In the genomic region with DNA sequence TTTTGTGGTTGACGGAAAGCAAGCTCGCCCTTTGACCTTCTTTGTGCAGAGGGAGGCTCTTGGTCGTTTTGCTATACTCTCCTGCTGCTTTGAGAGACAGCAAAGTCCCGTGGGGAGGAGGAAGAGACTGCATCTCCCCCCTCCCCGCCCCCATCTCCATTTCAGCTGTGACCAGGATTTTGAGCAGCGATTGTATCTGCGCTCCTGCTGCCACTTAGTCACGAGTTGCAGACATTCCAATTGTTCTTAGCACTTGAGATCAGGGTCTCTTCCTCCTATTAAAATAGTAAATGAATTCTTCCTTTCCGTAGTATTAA, we compare ENCODE assay signal across 8 mouse cellular contexts. TPM values are rescaled to one million over a fixed set of nuclear protein-coding genes. Genes with fewer than 3 reads are reported as not detected.
DNase-seq lines count a peak whose midpoint lies in the region; ATAC-seq and TF ChIP-seq lines count a peak whose summit lies in the region.

No protein-coding gene starts in this region.

- peak overlapping the region; percentile 93 for H3K9ac ChIP-seq in heart, adult 2 months (ENCODE audit: low read depth, low read length)
- 0 out of 2 replicates have a peak overlapping the region, but pooled peaks have one; percentile 77 for H3K9ac ChIP-seq in limb, embryonic 15.5 days

- no peak for TF ChIP-seq POLR2A in heart, adult 2 months (IDR thresholded peaks at IDR 0.05; ENCODE audit: insufficient read depth, low read depth, low read length)
- TF ChIP-seq POLR2A in thymus, adult 2 months (IDR thresholded peaks at IDR 0.05; ENCODE audit: control insufficient read depth, extremely low read depth, insufficient read depth, low read length, poor library complexity), result no peak

- DNase-seq in heart, adult 2 months, result no peak
- no peak for DNase-seq in heart, adult 9 months (ENCODE audit: low spot score in 2 of 2)
- DNase-seq in thymus, adult 2 months, result no peak
- no peak for DNase-seq in thymus, postnatal 10 days (ENCODE audit: low spot score in 2 of 2)
- DNase-seq in urinary bladder, adult 2 months (ENCODE audit: low spot score), result no peak
- no peak for DNase-seq in urinary bladder, adult 18-20 months (ENCODE audit: low spot score in 2 of 2)
- no peak for DNase-seq in left cerebral cortex, adult 11 months (ENCODE audit: low spot score)

- no peak for TF ChIP-seq EP300 in heart, adult 2 months (IDR thresholded peaks at IDR 0.05; ENCODE audit: insufficient read depth, low read depth, low read length)

- H3K27ac ChIP-seq in heart, adult 2 months, result peak overlapping the region; percentile 85
- no peak overlapping the region for H3K27ac ChIP-seq in thymus, adult 2 months (ENCODE audit: control insufficient read depth, insufficient read depth, low read length)
- H3K27ac ChIP-seq in limb, embryonic 15.5 days, result no peak overlapping the region

- no peak for ATAC-seq in limb, embryonic 15.5 days (ENCODE audit: insufficient number of reproducible peaks, low FRiP score, low TSS enrichment, low read depth)

- H3K9me3 ChIP-seq in limb, embryonic 15.5 days, result no peaks in the 10 kb centered on the region

- WGBS in heart, adult 2 months, result 6% methylated on average over 9 of the region's 9 CpGs
- WGBS in thymus, adult 2 months, result 6% methylated on average over 9 of the region's 9 CpGs
- WGBS in limb, embryonic 15.5 days, result 10% methylated on average over 9 of the region's 9 CpGs

- H3K79me2 ChIP-seq in heart, adult 2 months (replicated peaks; ENCODE audit: control insufficient read depth, insufficient read depth, low read length), result peaks cover 6% of the 10 kb centered on the region; the same call in 1 of the 2 replicates

- intact Hi-C loops in heart, adult 2 months (cut with DNase I), result loop anchor here (5.0 kb wide), 1 partner anchor 40 kb away; no protein-coding TSS in a partner anchor

- TF ChIP-seq CTCF in heart, adult 2 months (IDR thresholded peaks at IDR 0.05), result no peak
- TF ChIP-seq CTCF in thymus, adult 2 months (IDR thresholded peaks at IDR 0.05; ENCODE audit: borderline replicate concordance, control insufficient read depth, extremely low read depth, insufficient read depth, low read length, poor library complexity), result no peak

- peak overlapping the region; percentile 93 for H3K4me2 ChIP-seq in limb, embryonic 15.5 days

- H3K4me1 ChIP-seq in heart, adult 2 months (ENCODE audit: control insufficient read depth, insufficient read depth, low read length), result peaks cover 7% of the 10 kb centered on the region
- peaks cover 30% of the 10 kb centered on the region for H3K4me1 ChIP-seq in thymus, adult 2 months (replicated peaks; ENCODE audit: control insufficient read depth, insufficient read depth, low read length)
- peaks cover 13% of the 10 kb centered on the region for H3K4me1 ChIP-seq in limb, embryonic 15.5 days

- peak overlapping the region; percentile 71 for H3K4me3 ChIP-seq in heart, adult 2 months
- peak overlapping the region; percentile 62 for H3K4me3 ChIP-seq in thymus, adult 2 months (ENCODE audit: control insufficient read depth, insufficient read depth, low read length)
- H3K4me3 ChIP-seq in limb, embryonic 15.5 days, result peak overlapping the region; percentile 90

- no peaks in the 10 kb centered on the region for H3K36me3 ChIP-seq in heart, adult 2 months (ENCODE audit: control insufficient read depth, insufficient read depth, low read length)
- H3K36me3 ChIP-seq in thymus, adult 2 months (ENCODE audit: control insufficient read depth, insufficient read depth, low read length), result no peaks in the 10 kb centered on the region
- no peaks in the 10 kb centered on the region for H3K36me3 ChIP-seq in limb, embryonic 15.5 days

- no peaks in the 10 kb centered on the region for H3K27me3 ChIP-seq in heart, adult 2 months (ENCODE audit: control insufficient read depth, insufficient read depth, low read length)
- no peaks in the 10 kb centered on the region for H3K27me3 ChIP-seq in thymus, adult 2 months (ENCODE audit: control insufficient read depth, insufficient read depth, low read length)
- H3K27me3 ChIP-seq in limb, embryonic 15.5 days, result no peaks in the 10 kb centered on the region

RNA-seq across cellular contexts. Expression of gene Snx30, which starts 1.2 kb away (rescaled TPM):
- 1 to 10 TPM; 4.7 to 5.5 TPM for total RNA-seq in heart, adult 2 months (2021)
- 1.9 and 3.6 TPM in 2 replicates for polyA plus RNA-seq in heart, adult 2 months (2012; rRNA removed)
- polyA plus RNA-seq in thymus, adult 2 months (2012; rRNA removed), result 6.1 and 7.8 TPM in 2 replicates
- polyA plus RNA-seq in limb, embryonic 15.5 days (2015; fragmentation: Nextera tagmentation; extraction: Ambion mirVana), result 7.5 and 9.3 TPM in 2 replicates
- polyA plus RNA-seq in urinary bladder, adult 2 months (2012; rRNA removed), result 6.7 and 6.8 TPM in 2 replicates

RNA-seq across cellular contexts. Expression of gene Inip, which starts 5.4 kb away (rescaled TPM):
- 1 to 10 TPM; 9.7 to 9.8 TPM for total RNA-seq in heart, adult 2 months (2021)
- 6.2 and 11.8 TPM in 2 replicates for polyA plus RNA-seq in heart, adult 2 months (2012; rRNA removed)
- 26.7 and 27.8 TPM in 2 replicates for polyA plus RNA-seq in thymus, adult 2 months (2012; rRNA removed)
- 38.7 and 43.6 TPM in 2 replicates for polyA plus RNA-seq in limb, embryonic 15.5 days (2015; fragmentation: Nextera tagmentation; extraction: Ambion mirVana)
- polyA plus RNA-seq in urinary bladder, adult 2 months (2012; rRNA removed), result 18.3 and 21.9 TPM in 2 replicates
